Mouse (Mus musculus) T-helper 1 cell (primary cell): ENCODE results near the gene H2-T22.
"Not testable (repeated sequence)": the region's sequence is repeated elsewhere in the genome, so short reads cannot be mapped to it uniquely, and the experiment has no call there.

Experiments
- in situ Hi-C: fragments of 300-600 bp; cut with MboI, MseI; formaldehyde crosslinking; loops from one replicate; pipeline ENCODE4 v1.15.1; 2025; ENCODE audit warnings: high pct_unique_total_duplicates

Gene H2-T22

DNA sequence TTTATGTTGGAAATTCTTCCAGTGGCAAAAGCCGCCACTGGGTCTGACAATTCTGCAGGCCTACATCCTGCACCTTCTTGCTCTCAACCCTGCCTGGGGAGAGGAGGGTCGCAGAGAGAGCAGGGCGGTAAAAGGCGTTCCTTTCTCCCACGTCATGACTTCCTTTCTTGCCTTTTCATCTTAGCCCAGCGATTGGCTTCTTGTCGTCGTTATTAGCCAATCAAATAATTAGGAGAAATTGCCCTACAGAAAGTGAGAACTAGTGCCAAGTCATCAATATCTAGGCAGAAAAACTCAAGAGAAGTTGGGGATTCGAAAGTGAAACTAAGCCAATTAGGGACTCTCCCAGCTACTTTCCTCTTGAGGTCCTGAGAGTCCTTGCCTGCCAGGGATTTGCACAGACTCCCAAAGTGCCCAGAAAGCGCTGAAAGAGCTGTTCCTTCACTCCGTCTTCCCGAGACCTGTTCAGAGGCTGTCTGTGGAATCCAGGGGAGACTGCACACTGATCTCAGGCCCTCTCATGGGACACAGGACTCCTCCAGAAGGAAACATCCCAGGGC is at the start of gene H2-T22, which contains the start of gene Gm6034:
H2-T22 (minus strand) TSS at position 138 of the 560 bp plus-strand sequence.
Gm6034 (plus strand) TSS at position 352 of the 560 bp plus-strand sequence.
- in situ Hi-C loops = loop anchor here (5.0 kb wide), 1 partner anchor 40 kb away; no protein-coding TSS in a partner anchor

DNA sequence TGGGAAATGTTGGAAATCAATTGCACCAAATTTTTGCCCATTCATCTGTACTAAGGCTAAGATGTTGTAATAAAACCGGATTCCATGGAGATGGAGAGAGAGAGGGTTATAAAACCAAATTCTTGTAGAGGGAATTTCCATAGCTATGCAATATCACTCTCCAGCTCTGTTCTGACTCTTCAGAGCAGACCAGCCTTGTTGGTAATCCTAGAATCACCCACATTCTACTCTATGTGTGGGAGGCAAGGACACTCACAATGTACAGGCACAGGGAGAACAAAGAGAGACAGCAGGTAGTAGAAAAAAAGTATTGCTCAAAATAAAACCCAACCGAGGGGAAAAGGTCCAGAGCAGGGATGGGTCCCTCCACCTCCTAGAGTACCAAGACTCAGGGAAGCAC is 49.4 kb upstream of the H2-T22 start:
- in situ Hi-C loops = loop anchor here (5.0 kb wide), 1 partner anchor 85 kb away; no protein-coding TSS in a partner anchor

- in situ Hi-C loops = not testable (repeated sequence)
Measured at GRCm38 (mm10) chr17:36085976-36086375, 43.4 kb upstream of the H2-T22 start.

- in situ Hi-C loops = loop anchor here (5.0 kb wide), 2 partner anchors 33 to 42 kb away; partner anchors contain the start of genes Gm6034 and H2-T22
Measured at GRCm38 (mm10) chr17:36083870-36084451, 41.4 kb upstream of the H2-T22 start.

GRCm38 (mm10) chr17:36083266-36083869 is 40.8 kb upstream of the H2-T22 start:
- in situ Hi-C loops = loop anchor here (5.0 kb wide), 2 partner anchors 34 to 41 kb away; partner anchors contain the start of genes Gm6034 and H2-T22

- in situ Hi-C loops = loop anchor here (5.0 kb wide), 2 partner anchors 35 to 40 kb away; partner anchors contain the start of genes Gm6034 and H2-T22
Measured at GRCm38 (mm10) chr17:36082519-36083232, 40.1 kb upstream of the H2-T22 start.

GRCm38 (mm10) chr17:36081901-36082300 is 39.4 kb upstream of the H2-T22 start:
- in situ Hi-C loops = loop anchor here (5.0 kb wide), 2 partner anchors 35 to 40 kb away; partner anchors contain the start of genes Gm6034 and H2-T22

DNA sequence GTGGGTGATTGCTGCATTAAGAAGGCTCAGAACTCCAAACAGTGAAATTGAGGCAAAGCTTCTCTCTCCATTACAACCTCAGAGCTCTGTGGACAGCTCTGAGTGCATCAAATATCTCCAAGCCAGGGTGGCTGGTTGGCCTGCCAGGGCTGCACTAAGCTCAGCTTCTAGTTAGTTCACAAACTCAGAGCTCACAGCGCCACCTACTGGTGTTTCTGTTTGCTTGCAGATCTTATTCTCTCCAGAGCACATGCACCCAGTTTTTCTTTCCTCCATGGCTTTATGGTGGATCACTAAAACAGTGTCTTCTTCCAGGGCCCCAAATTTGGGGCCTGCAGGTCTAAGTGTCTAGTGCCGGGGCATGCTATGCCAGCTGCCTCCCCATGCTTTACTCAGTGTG is 18.3 kb upstream of the H2-T22 start:
- in situ Hi-C loops = no loop called here

DNA sequence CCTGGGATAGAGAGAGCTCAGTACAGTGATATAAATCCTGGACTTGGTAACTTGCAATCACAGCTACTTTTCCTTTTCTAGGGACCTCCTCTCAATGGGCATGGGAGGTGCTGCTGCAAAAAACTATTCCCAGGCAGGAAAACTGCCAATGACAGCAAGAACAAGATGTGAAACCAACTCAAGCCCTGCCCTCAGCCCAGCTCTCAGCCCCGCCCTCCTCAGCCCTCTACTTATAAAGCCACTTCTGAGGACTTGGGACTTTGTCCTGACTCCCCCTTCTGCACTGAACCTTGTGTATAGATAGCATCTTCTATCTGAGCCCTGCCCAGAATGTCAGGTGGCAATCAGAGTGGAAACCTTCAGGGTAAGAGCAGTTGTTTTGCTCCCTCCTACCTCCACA is 15.8 kb upstream of the H2-T22 start, which contains the start of gene Gm11127:
Gm11127 (minus strand) TSS at position 10 of the 400 bp plus-strand sequence.
- in situ Hi-C loops = loop anchor here (10.0 kb wide), 1 partner anchor 66 kb away; the partner anchor contains the start of genes Gm19684 and Gm7030

- in situ Hi-C loops = loop anchor here (10.0 kb wide), 1 partner anchor 67 kb away; the partner anchor contains the start of genes Gm19684 and Gm7030
Measured at GRCm38 (mm10) chr17:36057927-36058326, 15.4 kb upstream of the H2-T22 start.

DNA sequence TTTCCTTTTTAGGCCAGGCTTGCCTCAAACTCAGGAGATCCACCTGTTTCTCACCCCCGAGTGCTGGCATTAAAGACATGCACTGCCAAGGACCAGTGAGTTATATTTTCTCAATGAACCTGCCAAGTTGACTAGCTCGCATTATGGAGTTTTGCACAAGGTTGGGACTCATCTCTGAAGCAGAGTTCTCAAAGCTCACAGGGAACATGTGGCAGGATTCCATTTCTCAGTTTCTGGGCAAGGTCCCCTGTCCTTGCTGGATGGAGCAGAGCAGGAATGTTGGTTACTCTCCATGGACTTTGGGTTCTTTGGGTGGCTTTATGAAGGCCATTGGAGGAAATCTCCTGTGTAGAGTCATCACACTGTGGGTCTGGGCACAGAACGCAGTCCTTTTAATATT is 739 bp upstream of the H2-T22 start:
- in situ Hi-C loops = loop anchor here (5.0 kb wide), 1 partner anchor 39 kb away; no protein-coding TSS in a partner anchor

DNA sequence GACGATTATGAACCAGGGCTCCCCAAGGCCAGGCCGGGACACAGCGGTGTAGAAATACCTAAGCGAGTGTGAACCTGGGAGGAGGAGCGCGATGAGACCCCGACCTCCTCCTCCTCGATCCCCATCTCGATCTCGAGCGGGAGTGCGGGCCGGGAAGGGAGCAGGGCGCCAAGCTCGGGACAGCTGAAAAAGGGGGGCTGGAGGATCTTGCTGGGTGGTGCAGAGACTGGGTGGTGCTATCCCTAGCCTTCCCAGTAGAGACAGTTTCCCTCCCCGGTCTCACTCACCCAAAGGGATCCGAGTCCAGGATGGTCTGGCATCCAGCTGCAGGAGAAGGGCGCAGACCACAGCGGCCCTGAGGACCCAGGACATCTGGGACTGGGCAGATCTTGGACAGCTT is 492 bp downstream of the H2-T22 start:
- in situ Hi-C loops = loop anchor here (5.0 kb wide), 1 partner anchor 40 kb away; no protein-coding TSS in a partner anchor

- in situ Hi-C loops = loop anchor here (5.0 kb wide), 1 partner anchor 42 kb away; no protein-coding TSS in a partner anchor
Measured at GRCm38 (mm10) chr17:36040604-36041003, 1.9 kb downstream of the H2-T22 start.

GRCm38 (mm10) chr17:36036126-36036525 is 6.4 kb downstream of the H2-T22 start:
- in situ Hi-C loops = not testable (repeated sequence)

DNA sequence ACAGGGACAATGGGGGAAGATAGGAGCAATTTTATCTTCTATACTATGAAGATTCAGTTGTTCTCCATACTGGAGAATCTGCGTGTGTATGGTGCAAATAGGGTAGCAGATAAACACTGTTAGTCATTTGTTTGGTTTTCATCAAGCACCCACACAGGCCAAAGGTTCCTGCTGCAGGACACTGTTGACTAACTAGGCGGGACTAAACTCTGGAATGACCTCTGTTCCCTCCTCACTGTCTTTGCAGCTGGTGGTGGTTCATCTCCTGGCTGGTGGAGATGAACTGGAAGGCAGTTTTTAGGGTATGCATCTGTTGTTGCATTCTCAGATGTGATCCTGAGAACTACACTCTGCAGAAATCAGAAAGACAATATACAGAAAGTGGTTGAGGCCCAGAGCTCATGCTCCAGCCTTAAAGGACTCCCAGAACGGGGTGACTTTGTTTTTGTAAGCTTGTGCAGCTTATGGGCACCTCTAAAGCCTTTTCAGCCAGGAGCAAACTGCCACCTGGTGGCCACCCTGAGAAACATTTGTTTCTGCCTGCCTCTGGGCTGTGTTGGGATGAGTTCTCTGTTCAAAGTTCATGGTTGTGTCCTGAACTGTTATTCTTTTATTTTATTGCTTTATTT is 7.4 kb downstream of the H2-T22 start:
- in situ Hi-C loops = not testable (repeated sequence)

DNA sequence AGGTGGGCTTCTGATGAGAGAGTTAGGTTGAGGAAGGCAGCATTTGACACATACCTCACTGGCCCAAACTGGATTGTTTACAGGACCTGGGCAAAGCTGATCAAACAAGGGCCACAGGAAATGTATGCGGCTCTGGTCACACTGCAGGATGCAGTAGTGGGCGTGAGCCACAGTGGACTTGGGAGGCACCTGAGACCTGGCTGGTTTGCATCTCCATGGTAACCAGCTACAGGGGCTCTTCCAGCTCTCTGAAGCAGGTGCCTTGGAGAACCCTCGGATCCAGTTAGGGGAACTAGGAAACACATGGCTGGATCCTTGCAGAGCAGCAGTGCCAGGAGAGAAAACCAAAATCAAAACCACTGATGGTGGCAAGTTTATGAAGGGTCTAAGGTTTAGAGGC is 8.0 kb downstream of the H2-T22 start:
- in situ Hi-C loops = loop anchor here (5.0 kb wide), 2 partner anchors 37 to 78 kb away; no protein-coding TSS in a partner anchor

- in situ Hi-C loops = loop anchor here (5.0 kb wide), 2 partner anchors 35 to 80 kb away; no protein-coding TSS in a partner anchor
Measured at GRCm38 (mm10) chr17:36032351-36032875, 10.1 kb downstream of the H2-T22 start, which contains the start of gene H2-T23. H2-T23 (minus strand) TSS chr17:36032855.

GRCm38 (mm10) chr17:36031583-36032331 is 10.8 kb downstream of the H2-T22 start:
- in situ Hi-C loops = loop anchor here (5.0 kb wide), 2 partner anchors 34 to 81 kb away; no protein-coding TSS in a partner anchor
